Mouse (Mus musculus) E14TG2a.4 (cell line): ENCODE data around the gene Klk4.
A peak's percentile ranks its signal among the peaks of the same experiment; 100 is the strongest.

ENCODE experiments used
- CTCF ChIP-seq: conservative IDR thresholded peaks from 2 replicates; pipeline ENCODE4 v1.5.1; 2014; ENCODE audit warnings: low read length
- NANOG ChIP-seq: IDR thresholded peaks from 2 replicates; pipeline ENCODE4 v1.6.1; 2014; ENCODE audit warnings: borderline replicate concordance, low read length, mixed read lengths
- POU5F1 ChIP-seq: IDR thresholded peaks from 2 replicates; pipeline ENCODE4 v1.6.1; 2014; ENCODE audit warnings: low read length, borderline replicate concordance

GRCm38 (mm10) chr7:43919559-43920451 lies 38.8 kb downstream of the Klk4 start:
- TF ChIP-seq CTCF (peak; percentile 73), POU5F1 (no peak), NANOG (no peak)
